Mouse (Mus musculus) spleen, adult 2 months (tissue): ENCODE measurements around the gene Selenon. TPM values are rescaled to one million over a fixed set of nuclear protein-coding genes. Genes with fewer than 3 reads are reported as not detected.
A peak's percentile ranks its signal among the peaks of the same experiment; 100 is the strongest.

ENCODE experiments used
- DNase-seq, 2 experiments: peaks; one replicate each; pipeline versions ENCODE4 v3.0.0 to v3.0.0-alpha.2; 2012 to 2021; ENCODE audit warnings: low spot score in 2 of 2, low read depth in 1 of 2
- H3K27ac ChIP-seq: fragments of 200-500 bp; 2 replicates; pipeline ENCODE4 v1.5.1; 2012; ENCODE audit warnings: low read length, inconsistent platforms; ENCODE audit not compliant: insufficient read depth
- H3K27me3 ChIP-seq: fragments of 200-500 bp; 2 replicates; pipeline ENCODE4 v1.6.1; 2012; ENCODE audit warnings: mild to moderate bottlenecking, moderate library complexity, low read length, inconsistent platforms; ENCODE audit not compliant: control insufficient read depth, insufficient read depth
- H3K36me3 ChIP-seq: fragments of 200-500 bp; 2 replicates; pipeline ENCODE4 v1.6.1; 2012; ENCODE audit warnings: mild to moderate bottlenecking, low read length, inconsistent platforms; ENCODE audit not compliant: control insufficient read depth, insufficient read depth
- H3K4me1 ChIP-seq: fragments of 200-500 bp; 2 replicates; pipeline ENCODE4 v1.6.1; 2011; ENCODE audit warnings: inconsistent platforms; ENCODE audit not compliant: control insufficient read depth, insufficient read depth, insufficient read length
- H3K4me3 ChIP-seq: fragments of 200-500 bp; 2 replicates; pipeline ENCODE4 v1.5.1; 2011; ENCODE audit warnings: mild to moderate bottlenecking, inconsistent platforms; ENCODE audit not compliant: insufficient read depth, insufficient read length; ENCODE audit errors: extremely low read depth
- CTCF ChIP-seq: fragments of 200-500 bp; IDR thresholded peaks from 2 replicates; pipeline ENCODE4 v1.5.1; 2011; ENCODE audit warnings: mild to moderate bottlenecking, inconsistent platforms; ENCODE audit not compliant: insufficient read depth, insufficient read length, insufficient replicate concordance; ENCODE audit errors: extremely low read depth
- POLR2A ChIP-seq: fragments of 200-500 bp; IDR thresholded peaks from 2 replicates; pipeline ENCODE4 v1.6.1; 2011; ENCODE audit warnings: low read depth, low read length, inconsistent platforms
- WGBS: fragments of 180-500 bp; shearing (Covaris S2); methylation state at CpG from one replicate; pipeline ENCODE4 v1.1.7; 2018; 5-methylcytosine and 5-hydroxymethylcytosine counted together
- polyA plus RNA-seq: library from polyadenylated mRNA; depleted of rRNA; stranded (reverse); fragments of >200 nt; gene quantifications from 2 replicates; pipeline ENCODE4 v1.2.3, GENCODE M21; 2012

Selenon gene
- polyA plus RNA-seq, 1 experiment, result 8.3 TPM

- H3K27ac ChIP-seq, result no peak overlapping the region
- no peaks in the 10 kb centered on the region for H3K4me1 ChIP-seq
- H3K27me3 ChIP-seq, result no peaks in the 10 kb centered on the region
- no peak for TF ChIP-seq CTCF
- TF ChIP-seq POLR2A, result no peak
- 95% methylated on average over 4 of the region's 4 CpGs for WGBS
- DNase-seq, result no peak
- H3K4me3 ChIP-seq, result no peak overlapping the region
- no peaks in the 10 kb centered on the region for H3K36me3 ChIP-seq
Observed at GRCm38 (mm10) chr4:134518541-134518940, 33.4 kb downstream of the Selenon start.

DNA sequence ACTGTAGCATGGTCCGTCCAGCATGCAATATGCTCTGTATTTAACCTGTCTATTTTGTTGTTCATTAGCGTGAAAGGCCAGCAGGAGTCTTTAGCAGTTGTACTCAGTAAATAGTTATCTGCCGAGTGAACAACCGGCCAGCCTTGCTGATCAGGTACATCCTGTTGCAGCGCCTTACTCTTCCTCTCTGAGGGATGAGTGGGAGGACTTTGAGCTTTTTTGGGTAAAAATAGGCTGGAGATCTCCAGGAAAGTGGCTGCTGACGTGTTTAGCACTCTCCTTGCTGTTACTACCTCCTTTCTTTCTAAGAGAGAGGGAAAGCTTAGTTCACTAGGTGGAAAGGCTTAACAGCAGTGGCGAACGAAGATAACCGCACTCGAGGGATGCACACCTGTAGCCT lies 34.2 kb downstream of the Selenon start:
- no peak for DNase-seq
- Histone ChIP-seq H3K4me1 (peaks cover under 1% of the 10 kb centered on the region; the same call in 1 of the 2 replicates), H3K36me3 (no peaks in the 10 kb centered on the region), H3K27me3 (no peaks in the 10 kb centered on the region), H3K4me3 (no peak overlapping the region), H3K27ac (no peak overlapping the region)
- TF ChIP-seq CTCF, result no peak
- 84% methylated on average over 10 of the region's 10 CpGs for WGBS

GRCm38 (mm10) chr4:134516981-134517380 lies 35.0 kb downstream of the Selenon start:
- TF ChIP-seq POLR2A (no peak), CTCF (no peak)
- no peaks in the 10 kb centered on the region for H3K36me3 ChIP-seq
- H3K27me3 ChIP-seq, result 0 out of 2 replicates have a peak, but pooled peaks cover 1% of the 10 kb centered on the region
- H3K4me1 ChIP-seq, result peaks cover 4% of the 10 kb centered on the region; the same call in 1 of the 2 replicates
- no peak for DNase-seq
- peak overlapping the region; percentile 40; the same call in 1 of the 2 replicates for H3K27ac ChIP-seq
- 89% methylated on average over 8 of the region's 8 CpGs for WGBS
- H3K4me3 ChIP-seq, result no peak overlapping the region

DNA sequence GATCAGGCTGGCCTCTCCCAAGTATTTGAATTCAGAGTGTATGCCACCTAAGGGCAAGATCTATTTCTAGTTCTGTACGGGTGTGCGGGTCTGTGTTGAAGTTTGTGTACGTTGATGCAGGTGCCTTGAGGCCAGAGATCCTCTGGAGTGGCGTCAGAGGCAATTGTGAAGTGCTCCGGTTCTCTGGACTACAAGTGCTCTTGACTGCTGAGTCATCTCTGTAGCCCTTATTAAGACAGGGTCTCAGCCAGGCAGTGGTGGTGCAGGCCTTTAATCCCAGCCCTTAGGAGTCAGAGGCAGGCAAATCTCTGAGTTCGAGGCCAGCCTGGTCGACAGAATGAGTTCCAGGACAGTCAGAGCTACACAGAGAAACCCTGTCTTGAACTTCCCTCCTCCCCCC lies 36.4 kb downstream of the Selenon start:
- H3K27me3 ChIP-seq, result 0 out of 2 replicates have a peak, but pooled peaks cover 1% of the 10 kb centered on the region
- no peak overlapping the region for H3K27ac ChIP-seq
- H3K4me3 ChIP-seq, result no peak overlapping the region
- no peaks in the 10 kb centered on the region for H3K36me3 ChIP-seq
- TF ChIP-seq CTCF (no peak), POLR2A (no peak)
- 79% methylated on average over 7 of the region's 7 CpGs for WGBS
- DNase-seq, result no peak
- H3K4me1 ChIP-seq, result peaks cover 6% of the 10 kb centered on the region; the same call in 1 of the 2 replicates

DNA sequence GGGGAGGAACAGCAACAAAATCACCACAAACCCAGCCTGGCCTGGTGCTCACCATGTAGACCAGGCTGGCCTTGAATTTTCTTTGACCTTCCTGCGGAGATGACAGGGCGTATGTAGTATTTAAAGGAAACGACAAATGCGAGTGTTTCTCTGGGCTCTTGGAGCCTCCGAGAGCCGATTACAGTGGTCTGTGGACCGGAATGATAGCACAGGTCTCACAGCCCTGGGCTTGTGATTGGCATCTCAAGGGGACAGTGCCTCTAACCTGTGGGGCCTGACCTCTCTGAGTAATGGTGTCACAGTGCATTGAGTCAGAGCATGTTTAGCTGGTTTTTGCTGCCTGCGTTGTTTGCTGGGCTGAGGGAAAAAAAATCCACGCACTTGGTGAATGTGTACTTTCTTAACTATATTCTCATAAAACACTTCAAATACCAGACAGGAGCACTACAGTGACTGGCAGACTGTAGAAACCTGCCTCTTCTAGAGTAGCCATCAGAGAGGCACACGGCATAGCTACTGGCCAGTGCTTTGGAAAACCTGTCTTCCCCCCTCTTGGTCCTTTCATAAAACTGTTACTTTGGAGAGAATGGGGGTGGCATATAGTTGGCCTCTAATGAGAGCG lies 37.5 kb downstream of the Selenon start:
- TF ChIP-seq CTCF, result no peak
- TF ChIP-seq POLR2A, result no peak
- no peak for DNase-seq

DNA sequence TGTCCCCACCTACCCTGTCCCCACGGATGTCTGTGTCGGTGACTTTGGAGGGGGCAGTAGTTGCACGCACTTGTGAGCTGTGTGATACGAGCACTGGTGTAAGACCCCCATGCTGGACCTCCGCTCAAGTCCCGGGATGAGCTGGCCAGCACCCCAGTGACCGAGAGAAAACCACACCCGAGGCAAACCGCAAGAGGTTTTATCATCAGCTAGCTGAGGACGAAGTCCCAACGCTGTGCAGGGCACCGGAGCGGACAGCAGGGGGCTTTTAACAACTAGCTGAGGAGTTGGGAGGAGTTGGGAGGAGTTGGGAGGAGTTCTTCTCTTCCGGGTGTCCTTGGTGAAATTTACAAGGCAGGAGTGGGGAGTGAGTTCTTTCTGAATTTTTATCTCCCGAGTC lies 39.2 kb downstream of the Selenon start:
- no peak overlapping the region for H3K27ac ChIP-seq
- DNase-seq, result peak in 1 of 2 experiments; percentile 41
- H3K27me3 ChIP-seq, result 0 out of 2 replicates have a peak, but pooled peaks cover 1% of the 10 kb centered on the region
- TF ChIP-seq POLR2A (no peak), CTCF (peak; percentile 16; the same call in 1 of the 2 replicates)
- 6% methylated on average over 15 of the region's 15 CpGs for WGBS
- H3K4me1 ChIP-seq, result peaks cover 6% of the 10 kb centered on the region; the same call in 1 of the 2 replicates
- no peaks in the 10 kb centered on the region; the same call in 1 of the 2 replicates for H3K36me3 ChIP-seq
- H3K4me3 ChIP-seq, result peak overlapping the region; percentile 6; the same call in 1 of the 2 replicates

More for the DNA sequence above, 37.5 kb downstream of the Selenon start:
- Histone ChIP-seq H3K36me3 (no peaks in the 10 kb centered on the region), H3K4me3 (no peak overlapping the region), H3K4me1 (peaks cover 6% of the 10 kb centered on the region; the same call in 1 of the 2 replicates), H3K27ac (no peak overlapping the region), H3K27me3 (0 out of 2 replicates have a peak, but pooled peaks cover 1% of the 10 kb centered on the region)
- WGBS, result 93% methylated on average over 11 of the region's 11 CpGs

DNA sequence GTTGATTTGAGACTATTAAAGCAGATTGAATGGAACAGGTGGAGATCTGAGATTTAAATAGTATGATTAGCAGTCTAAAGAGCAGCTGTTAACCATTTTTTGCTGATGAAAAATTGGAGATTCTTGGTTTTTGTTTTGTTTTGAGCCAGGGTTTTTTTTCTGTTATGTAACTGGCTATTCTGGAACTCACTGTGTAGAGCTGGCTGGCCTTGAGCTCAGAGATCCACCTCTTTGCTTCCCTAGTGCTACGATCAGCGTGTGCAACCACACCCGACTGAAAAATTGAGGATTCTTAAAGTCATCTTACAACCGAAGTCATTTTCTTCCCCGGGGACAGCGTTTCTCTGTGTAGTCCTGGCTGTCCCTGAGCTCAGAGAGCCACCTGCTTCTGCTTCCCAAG lies 40.2 kb downstream of the Selenon start:
- Histone ChIP-seq H3K36me3 (no peaks in the 10 kb centered on the region; the same call in 1 of the 2 replicates), H3K4me3 (no peak overlapping the region), H3K27ac (no peak overlapping the region), H3K4me1 (peaks cover 6% of the 10 kb centered on the region; the same call in 1 of the 2 replicates), H3K27me3 (0 out of 2 replicates have a peak, but pooled peaks cover 1% of the 10 kb centered on the region)
- no peak for TF ChIP-seq CTCF
- no peak for TF ChIP-seq POLR2A
- no peak for DNase-seq
- 31% methylated on average over 6 of the region's 6 CpGs for WGBS
